ENCODE assay signal across 8 mouse cellular contexts in genomic region chr5:105792853-105793547, GRCm38 (mm10).
DNase-seq lines count a peak whose midpoint lies in the region; TF ChIP-seq lines count a peak whose summit lies in the region.

No protein-coding gene starts in this region.

- TF ChIP-seq CTCF in kidney, adult 2 months (conservative IDR thresholded peaks at IDR 0.05; ENCODE audit: insufficient read depth, insufficient read length, low read depth, low read length), result no peak

- 40% methylated on average over 13 of the region's 13 CpGs for WGBS in kidney, adult 2 months

- no peak overlapping the region for H3K4me3 ChIP-seq in kidney, adult 2 months (ENCODE audit: insufficient read depth, low read depth, low read length)

- no peak for TF ChIP-seq POLR2A in kidney, adult 2 months (IDR thresholded peaks at IDR 0.05; ENCODE audit: low read depth, low read length)

- DNase-seq in layer of hippocampus, postnatal 10 days (ENCODE audit: low spot score in 2 of 2), result peak; percentile 39 to 40
- DNase-seq in layer of hippocampus, adult 8-10 months (ENCODE audit: low spot score in 2 of 2), result no peak
- DNase-seq in cerebellum, postnatal 25 days, result peak; percentile 58 to 60
- peak; percentile 41 for DNase-seq in heart, adult 8-10 months (ENCODE audit: low spot score)
- peak; percentile 93 for DNase-seq in kidney, adult 2 months
- DNase-seq in lung, postnatal 10 days, result peak; percentile 81
- peak; percentile 35 for DNase-seq in urinary bladder, postnatal 25 days (ENCODE audit: low spot score)
- no peak for DNase-seq in right cerebral cortex, postnatal 25 days

- H3K36me3 ChIP-seq in kidney, adult 2 months (ENCODE audit: control insufficient read depth, insufficient read depth, low read length), result no peaks in the 10 kb centered on the region

- H3K27me3 ChIP-seq in kidney, adult 2 months (replicated peaks; ENCODE audit: control insufficient read depth, insufficient read depth, low read length), result no peaks in the 10 kb centered on the region

- H3K27ac ChIP-seq in kidney, adult 2 months (ENCODE audit: insufficient read depth, low read depth, low read length), result peak overlapping the region; percentile 85

- H3K4me1 ChIP-seq in kidney, adult 2 months (ENCODE audit: control insufficient read depth, insufficient read depth, low read length), result peaks cover 55% of the 10 kb centered on the region

Comparison
In these comparisons a context has a peak if more than half of its experiments do, and no peak if none do; other contexts are left out.
1. DNase-seq: peak in layer of hippocampus, postnatal 10 days (2 of 2), cerebellum, postnatal 25 days (2 of 2), heart, adult 8-10 months (single experiment), kidney, adult 2 months (single experiment), lung, postnatal 10 days (single experiment) and urinary bladder, postnatal 25 days (single experiment); none in layer of hippocampus, adult 8-10 months (0 of 2) and right cerebral cortex, postnatal 25 days (single experiment).